Mouse (Mus musculus) C2C12 (cell line): ENCODE data around the gene Thap4. TPM values are rescaled to one million over a fixed set of nuclear protein-coding genes. Genes with fewer than 3 reads are reported as not detected.
A peak's percentile ranks its signal among the peaks of the same experiment; 100 is the strongest.

Experiments used
- H3K27me3 ChIP-seq: one replicate; pipeline ENCODE4 v1.6.1; 2011; ENCODE audit not compliant: control insufficient read depth, insufficient read depth, insufficient read length
- H3K36me3 ChIP-seq: one replicate; pipeline ENCODE4 v1.6.1; 2011; ENCODE audit not compliant: control insufficient read depth, insufficient read depth
- H3K4me3 ChIP-seq: one replicate; pipeline ENCODE4 v1.5.1; 2011; ENCODE audit warnings: mild to moderate bottlenecking, control low read depth; ENCODE audit not compliant: poor library complexity, insufficient read depth, severe bottlenecking
- H3K79me2 ChIP-seq: one replicate; pipeline ENCODE4 v1.6.1; 2011; ENCODE audit not compliant: control insufficient read depth, insufficient read depth
- H3K79me3 ChIP-seq: one replicate; pipeline ENCODE4 v1.6.1; 2011; ENCODE audit warnings: low read depth, control low read depth
- H3ac ChIP-seq: one replicate; pipeline ENCODE3; 2011; ENCODE audit warnings: low read depth; ENCODE audit not compliant: control insufficient read depth, insufficient read length
- CEBPB ChIP-seq: IDR thresholded peaks from one replicate; pipeline ENCODE4 v1.6.1; 2011; ENCODE audit warnings: low read depth, mild to moderate bottlenecking, control low read depth, moderate library complexity
- CTCF ChIP-seq: IDR thresholded peaks from one replicate; pipeline ENCODE4 v1.5.1; 2011; ENCODE audit not compliant: control insufficient read depth, insufficient read depth, insufficient read length
- FOSL1 ChIP-seq: IDR thresholded peaks from one replicate; pipeline ENCODE4 v1.8.0; 2011; ENCODE audit warnings: mild to moderate bottlenecking, low read length; ENCODE audit not compliant: poor library complexity, insufficient read depth, severe bottlenecking
- MAX ChIP-seq: IDR thresholded peaks from one replicate; pipeline ENCODE4 v1.6.1; 2011; ENCODE audit warnings: mild to moderate bottlenecking, control low read depth
- MYOD1 ChIP-seq: IDR thresholded peaks from one replicate; pipeline ENCODE4 v1.6.1; 2011; ENCODE audit warnings: low read depth; ENCODE audit not compliant: control insufficient read depth, insufficient read length
- MYOG ChIP-seq: IDR thresholded peaks from one replicate; pipeline ENCODE4 v1.6.1; 2011; ENCODE audit not compliant: control insufficient read depth, insufficient read length; ENCODE audit errors: extremely low read depth
- USF1 ChIP-seq: IDR thresholded peaks from one replicate; pipeline ENCODE4 v1.6.1; 2011; ENCODE audit warnings: low read depth, mild to moderate bottlenecking, control low read depth, moderate library complexity
- polyA plus RNA-seq: library from polyadenylated mRNA; unstranded; fragments of >200 nt; fragmentation: generic; extraction: Trizol; gene quantifications from one replicate; pipeline ENCODE4 v1.2.1, GENCODE M21; 2012; ENCODE audit warnings: missing spikeins

Gene Thap4
- polyA plus RNA-seq, 1 experiment: 65.2 TPM

GRCm38 (mm10) chr1:93753911-93754572 is 622 bp downstream of the Thap4 start:
- TF ChIP-seq CTCF (no peak), MYOD1 (no peak), FOSL1 (no peak), CEBPB (no peak)
- peaks cover 92% of the 10 kb centered on the region for H3K79me2 ChIP-seq
- peaks cover 55% of the 10 kb centered on the region for H3K79me3 ChIP-seq
- H3K4me3 ChIP-seq: peak overlapping the region; percentile 83
- peaks cover 12% of the 10 kb centered on the region for H3K36me3 ChIP-seq
- no peaks in the 10 kb centered on the region for H3K27me3 ChIP-seq
- H3ac ChIP-seq: peak overlapping the region; percentile 76

- TF ChIP-seq MYOG (no peak), MYOD1 (no peak), MAX (no peak)
- H3K36me3 ChIP-seq: peaks cover 25% of the 10 kb centered on the region
- no peaks in the 10 kb centered on the region for H3K27me3 ChIP-seq
- H3K79me2 ChIP-seq: peaks cover 90% of the 10 kb centered on the region
- no peak within 1 kb of the TSS for H3K4me3 ChIP-seq
- peaks cover 34% of the 10 kb centered on the region for H3K79me3 ChIP-seq
- no peak within 1 kb of the TSS for H3ac ChIP-seq
Measured at GRCm38 (mm10) chr1:93751290-93751689, 3.4 kb downstream of the Thap4 start, which contains the start of gene Atg4b. Gene Atg4b, plus strand, starts transcription at chr1:93751500.

GRCm38 (mm10) chr1:93748539-93748938 is 6.1 kb downstream of the Thap4 start:
- peak; percentile 8 for TF ChIP-seq CEBPB
- no peak for TF ChIP-seq MYOD1
- TF ChIP-seq MYOG: no peak
- no peak for TF ChIP-seq FOSL1
- no peak for TF ChIP-seq USF1
- no peak for TF ChIP-seq CTCF
- no peak for TF ChIP-seq MAX
- H3ac ChIP-seq: no peak overlapping the region
- peaks cover 79% of the 10 kb centered on the region for H3K79me2 ChIP-seq
- no peak overlapping the region for H3K4me3 ChIP-seq
- no peaks in the 10 kb centered on the region for H3K27me3 ChIP-seq
- peaks cover 31% of the 10 kb centered on the region for H3K36me3 ChIP-seq
- peaks cover 28% of the 10 kb centered on the region for H3K79me3 ChIP-seq

GRCm38 (mm10) chr1:93746179-93746578 is 8.5 kb downstream of the Thap4 start:
- H3K79me3 ChIP-seq: peaks cover 22% of the 10 kb centered on the region
- TF ChIP-seq USF1: no peak
- no peak for TF ChIP-seq MYOG
- TF ChIP-seq FOSL1: no peak
- no peak for TF ChIP-seq MYOD1
- TF ChIP-seq CTCF: no peak
- no peak for TF ChIP-seq CEBPB
- no peak for TF ChIP-seq MAX
- H3K36me3 ChIP-seq: peaks cover 31% of the 10 kb centered on the region
- no peaks in the 10 kb centered on the region for H3K27me3 ChIP-seq
- no peak overlapping the region for H3ac ChIP-seq
- no peak overlapping the region for H3K4me3 ChIP-seq
- peaks cover 76% of the 10 kb centered on the region for H3K79me2 ChIP-seq

GRCm38 (mm10) chr1:93742910-93743309 is 11.8 kb downstream of the Thap4 start:
- Histone ChIP-seq H3K36me3 (peaks cover 13% of the 10 kb centered on the region), H3K79me3 (peaks cover 23% of the 10 kb centered on the region), H3K4me3 (no peak overlapping the region), H3K27me3 (no peaks in the 10 kb centered on the region), H3K79me2 (peaks cover 80% of the 10 kb centered on the region), H3ac (no peak overlapping the region)
- TF ChIP-seq CTCF (no peak), FOSL1 (no peak), MYOD1 (no peak), MAX (no peak), USF1 (no peak), CEBPB (no peak), MYOG (no peak)

- no peak overlapping the region for H3K4me3 ChIP-seq
- H3K79me3 ChIP-seq: peaks cover 25% of the 10 kb centered on the region
- no peak overlapping the region for H3ac ChIP-seq
- H3K36me3 ChIP-seq: peaks cover 10% of the 10 kb centered on the region
- no peaks in the 10 kb centered on the region for H3K27me3 ChIP-seq
- H3K79me2 ChIP-seq: peaks cover 81% of the 10 kb centered on the region
- no peak for TF ChIP-seq CEBPB
- TF ChIP-seq FOSL1: no peak
- TF ChIP-seq USF1: no peak
- no peak for TF ChIP-seq CTCF
- TF ChIP-seq MAX: no peak
- TF ChIP-seq MYOG: no peak
- no peak for TF ChIP-seq MYOD1
Measured at GRCm38 (mm10) chr1:93741987-93742386, 12.7 kb downstream of the Thap4 start.
